Mouse (Mus musculus): ENCODE measurements at regions not wholly inside any gene's neighbourhood (a gene's known extent, or its start where the extent isn't known, plus 50 kb on each side); places are given as distances from the start of the nearest gene placed in this dataset.
A peak's percentile ranks its signal among the peaks of the same experiment; 100 is the strongest.

GRCm38 (mm10) chr5:73874770-73875169, 193.5 kb downstream of the Usp46 start:
- Histone ChIP-seq H3K27ac (ENCODE audit: low read depth, low read length) (no peak overlapping the region), H3K4me1 (replicated peaks; ENCODE audit: control insufficient read depth, insufficient read depth, low read length) (no peaks in the 10 kb centered on the region), H3K4me3 (ENCODE audit: low read depth, low read length) (no peak overlapping the region), H3K4me2 (replicated peaks; ENCODE audit: low read depth, low read length) (no peak overlapping the region), H3K36me3 (ENCODE audit: control insufficient read depth, insufficient read depth, low read length) (no peaks in the 10 kb centered on the region), H3K9ac (ENCODE audit: low read depth, low read length) (no peak overlapping the region), H3K27me3 (ENCODE audit: control insufficient read depth, insufficient read depth, low read length) (no peaks in the 10 kb centered on the region; the same call in 1 of the 2 replicates), H3K9me3 (ENCODE audit: control insufficient read depth, low read length) (no peaks in the 10 kb centered on the region)
- no peak for DNase-seq (ENCODE audit: low spot score)
- WGBS = 84% methylated on average over 1 of the region's 1 CpGs
- ATAC-seq (ENCODE audit: low FRiP score) = no peak

GRCm38 (mm10) chr5:73875847-73876246, 192.4 kb downstream of the Usp46 start:
- Histone ChIP-seq H3K4me1 (replicated peaks; ENCODE audit: control insufficient read depth, insufficient read depth, low read length) (no peaks in the 10 kb centered on the region), H3K4me2 (replicated peaks; ENCODE audit: low read depth, low read length) (no peak overlapping the region), H3K27ac (ENCODE audit: low read depth, low read length) (no peak overlapping the region), H3K27me3 (ENCODE audit: control insufficient read depth, insufficient read depth, low read length) (no peaks in the 10 kb centered on the region; the same call in 1 of the 2 replicates), H3K9ac (ENCODE audit: low read depth, low read length) (no peak overlapping the region), H3K4me3 (ENCODE audit: low read depth, low read length) (no peak overlapping the region), H3K9me3 (ENCODE audit: control insufficient read depth, low read length) (no peaks in the 10 kb centered on the region), H3K36me3 (ENCODE audit: control insufficient read depth, insufficient read depth, low read length) (no peaks in the 10 kb centered on the region)
- ATAC-seq (ENCODE audit: low FRiP score) (no peak), DNase-seq (ENCODE audit: low spot score) (no peak)
- WGBS = 93% methylated on average over 3 of the region's 3 CpGs

GRCm38 (mm10) chr5:73880936-73881335, 187.3 kb downstream of the Usp46 start:
- DNase-seq (ENCODE audit: low spot score) (no peak), ATAC-seq (ENCODE audit: low FRiP score) (no peak)
- Histone ChIP-seq H3K4me1 (replicated peaks; ENCODE audit: control insufficient read depth, insufficient read depth, low read length) (no peaks in the 10 kb centered on the region), H3K27me3 (ENCODE audit: control insufficient read depth, insufficient read depth, low read length) (no peaks in the 10 kb centered on the region), H3K9me3 (ENCODE audit: control insufficient read depth, low read length) (no peaks in the 10 kb centered on the region), H3K4me2 (replicated peaks; ENCODE audit: low read depth, low read length) (no peak overlapping the region), H3K36me3 (ENCODE audit: control insufficient read depth, insufficient read depth, low read length) (no peaks in the 10 kb centered on the region), H3K9ac (ENCODE audit: low read depth, low read length) (no peak overlapping the region), H3K4me3 (ENCODE audit: low read depth, low read length) (no peak overlapping the region), H3K27ac (ENCODE audit: low read depth, low read length) (no peak overlapping the region)
- 75% methylated on average over 3 of the region's 3 CpGs for WGBS

GRCm38 (mm10) chr5:73881941-73882340, 186.3 kb downstream of the Usp46 start:
- no peak for ATAC-seq (ENCODE audit: low FRiP score)
- no peak for DNase-seq (ENCODE audit: low spot score)
- WGBS = 59% methylated on average over 5 of the region's 5 CpGs
- Histone ChIP-seq H3K4me3 (ENCODE audit: low read depth, low read length) (no peak overlapping the region), H3K27ac (ENCODE audit: low read depth, low read length) (no peak overlapping the region), H3K9ac (ENCODE audit: low read depth, low read length) (no peak overlapping the region), H3K27me3 (ENCODE audit: control insufficient read depth, insufficient read depth, low read length) (no peaks in the 10 kb centered on the region), H3K9me3 (ENCODE audit: control insufficient read depth, low read length) (no peaks in the 10 kb centered on the region), H3K4me2 (replicated peaks; ENCODE audit: low read depth, low read length) (no peak overlapping the region), H3K36me3 (ENCODE audit: control insufficient read depth, insufficient read depth, low read length) (no peaks in the 10 kb centered on the region), H3K4me1 (replicated peaks; ENCODE audit: control insufficient read depth, insufficient read depth, low read length) (no peaks in the 10 kb centered on the region)

GRCm38 (mm10) chr5:73884998-73885397, 183.2 kb downstream of the Usp46 start:
- Histone ChIP-seq H3K4me3 (ENCODE audit: low read depth, low read length) (no peak overlapping the region), H3K9ac (ENCODE audit: low read depth, low read length) (no peak overlapping the region), H3K36me3 (ENCODE audit: control insufficient read depth, insufficient read depth, low read length) (no peaks in the 10 kb centered on the region), H3K27ac (ENCODE audit: low read depth, low read length) (no peak overlapping the region), H3K4me2 (replicated peaks; ENCODE audit: low read depth, low read length) (no peak overlapping the region), H3K27me3 (ENCODE audit: control insufficient read depth, insufficient read depth, low read length) (no peaks in the 10 kb centered on the region), H3K4me1 (replicated peaks; ENCODE audit: control insufficient read depth, insufficient read depth, low read length) (no peaks in the 10 kb centered on the region), H3K9me3 (ENCODE audit: control insufficient read depth, low read length) (no peaks in the 10 kb centered on the region)
- DNase-seq (ENCODE audit: low spot score) = peak; percentile 15
- WGBS = 49% methylated on average over 12 of the region's 12 CpGs
- ATAC-seq (ENCODE audit: low FRiP score) = no peak

- ATAC-seq (ENCODE audit: low FRiP score) = no peak
- Histone ChIP-seq H3K4me3 (ENCODE audit: low read depth, low read length) (no peak overlapping the region), H3K36me3 (ENCODE audit: control insufficient read depth, insufficient read depth, low read length) (no peaks in the 10 kb centered on the region), H3K9ac (ENCODE audit: low read depth, low read length) (no peak overlapping the region), H3K4me2 (replicated peaks; ENCODE audit: low read depth, low read length) (no peak overlapping the region), H3K27me3 (ENCODE audit: control insufficient read depth, insufficient read depth, low read length) (no peaks in the 10 kb centered on the region), H3K27ac (ENCODE audit: low read depth, low read length) (no peak overlapping the region), H3K4me1 (replicated peaks; ENCODE audit: control insufficient read depth, insufficient read depth, low read length) (no peaks in the 10 kb centered on the region), H3K9me3 (ENCODE audit: control insufficient read depth, low read length) (no peaks in the 10 kb centered on the region)
- no peak for DNase-seq (ENCODE audit: low spot score)
- 93% methylated on average over 1 of the region's 1 CpGs for WGBS
Observed at GRCm38 (mm10) chr5:73885691-73886090, 182.5 kb downstream of the Usp46 start.

- 80% methylated on average over 8 of the region's 8 CpGs for WGBS
- DNase-seq (ENCODE audit: low spot score) (no peak), ATAC-seq (ENCODE audit: low FRiP score) (no peak)
- Histone ChIP-seq H3K27ac (ENCODE audit: low read depth, low read length) (no peak overlapping the region), H3K9ac (ENCODE audit: low read depth, low read length) (no peak overlapping the region), H3K27me3 (ENCODE audit: control insufficient read depth, insufficient read depth, low read length) (no peaks in the 10 kb centered on the region), H3K4me1 (replicated peaks; ENCODE audit: control insufficient read depth, insufficient read depth, low read length) (no peaks in the 10 kb centered on the region), H3K4me2 (replicated peaks; ENCODE audit: low read depth, low read length) (no peak overlapping the region), H3K9me3 (ENCODE audit: control insufficient read depth, low read length) (no peaks in the 10 kb centered on the region), H3K36me3 (ENCODE audit: control insufficient read depth, insufficient read depth, low read length) (no peaks in the 10 kb centered on the region), H3K4me3 (ENCODE audit: low read depth, low read length) (no peak overlapping the region)
Observed at GRCm38 (mm10) chr5:73887306-73887958, 180.8 kb downstream of the Usp46 start.

- Histone ChIP-seq H3K36me3 (ENCODE audit: control insufficient read depth, insufficient read depth, low read length) (no peaks in the 10 kb centered on the region), H3K4me1 (replicated peaks; ENCODE audit: control insufficient read depth, insufficient read depth, low read length) (no peaks in the 10 kb centered on the region), H3K9ac (ENCODE audit: low read depth, low read length) (no peak overlapping the region), H3K9me3 (ENCODE audit: control insufficient read depth, low read length) (no peaks in the 10 kb centered on the region), H3K27me3 (ENCODE audit: control insufficient read depth, insufficient read depth, low read length) (no peaks in the 10 kb centered on the region), H3K27ac (ENCODE audit: low read depth, low read length) (no peak overlapping the region), H3K4me3 (ENCODE audit: low read depth, low read length) (no peak overlapping the region), H3K4me2 (replicated peaks; ENCODE audit: low read depth, low read length) (no peak overlapping the region)
- 49% methylated on average over 2 of the region's 2 CpGs for WGBS
- DNase-seq (ENCODE audit: low spot score) (peak; percentile 14), ATAC-seq (ENCODE audit: low FRiP score) (no peak)
Observed at GRCm38 (mm10) chr5:73888391-73888790, 179.8 kb downstream of the Usp46 start.

- Histone ChIP-seq H3K27me3 (ENCODE audit: control insufficient read depth, insufficient read depth, low read length) (no peaks in the 10 kb centered on the region), H3K27ac (ENCODE audit: low read depth, low read length) (no peak overlapping the region), H3K4me2 (replicated peaks; ENCODE audit: low read depth, low read length) (no peak overlapping the region), H3K4me1 (replicated peaks; ENCODE audit: control insufficient read depth, insufficient read depth, low read length) (no peaks in the 10 kb centered on the region), H3K9ac (ENCODE audit: low read depth, low read length) (no peak overlapping the region), H3K9me3 (ENCODE audit: control insufficient read depth, low read length) (no peaks in the 10 kb centered on the region), H3K4me3 (ENCODE audit: low read depth, low read length) (no peak overlapping the region), H3K36me3 (ENCODE audit: control insufficient read depth, insufficient read depth, low read length) (no peaks in the 10 kb centered on the region)
- DNase-seq (ENCODE audit: low spot score) = no peak
- whole genome bisulfite sequencing = 79% methylated on average over 1 of the region's 1 CpGs
- ATAC-seq (ENCODE audit: low FRiP score) = no peak
Observed at GRCm38 (mm10) chr5:73889342-73889741, 178.9 kb downstream of the Usp46 start.

Measured in hindbrain, embryonic 11.5 days (tissue).